Mouse (Mus musculus) heart, adult 2 months (tissue): ENCODE results near the gene Map2k6. TPM values are rescaled to one million over a fixed set of nuclear protein-coding genes. Genes with fewer than 3 reads are reported as not detected.
A peak's percentile ranks its signal among the peaks of the same experiment; 100 is the strongest.

Experiments
- DNase-seq, 2 experiments: peaks; one replicate each; pipeline ENCODE4 v3.0.0; 2021
- H3K27ac ChIP-seq: fragments of 200-600 bp; 2 replicates; pipeline ENCODE4 v1.8.1; 2022
- H3K27me3 ChIP-seq: fragments of 200-500 bp; 2 replicates; pipeline ENCODE4 v1.6.1; 2012; ENCODE audit warnings: mild to moderate bottlenecking, low read length, inconsistent platforms, mixed read lengths; ENCODE audit not compliant: control insufficient read depth, insufficient read depth
- H3K36me3 ChIP-seq: fragments of 200-500 bp; 2 replicates; pipeline ENCODE4 v1.6.1; 2012; ENCODE audit warnings: low read length, inconsistent platforms; ENCODE audit not compliant: control insufficient read depth, insufficient read depth
- H3K4me1 ChIP-seq: fragments of 200-500 bp; 2 replicates; pipeline ENCODE4 v1.6.1; 2011; ENCODE audit warnings: low read length; ENCODE audit not compliant: control insufficient read depth, insufficient read depth
- H3K4me3 ChIP-seq: fragments of 200-600 bp; 2 replicates; pipeline ENCODE4 v1.8.1; 2022
- H3K79me2 ChIP-seq: fragments of 200-500 bp; replicated peaks from 2 replicates; pipeline ENCODE4 v1.6.1; 2012; ENCODE audit warnings: mild to moderate bottlenecking, inconsistent platforms, low read length, moderate library complexity, mixed read lengths; ENCODE audit not compliant: control insufficient read depth, insufficient read depth
- H3K9ac ChIP-seq: fragments of 200-500 bp; 2 replicates; pipeline ENCODE4 v1.6.1; 2012; ENCODE audit warnings: low read depth, mild to moderate bottlenecking, control low read depth, inconsistent platforms, low read length, mixed read lengths
- CTCF ChIP-seq: fragments of 200-600 bp; IDR thresholded peaks from 2 replicates; pipeline ENCODE4 v1.8.1; 2022; ENCODE audit warnings: antibody characterized with exemption, mild to moderate bottlenecking, moderate library complexity
- EP300 ChIP-seq: fragments of 200-500 bp; IDR thresholded peaks from 2 replicates; pipeline ENCODE4 v1.6.1; 2011; ENCODE audit warnings: low read depth, low read length, control low read depth; ENCODE audit not compliant: insufficient read depth
- POLR2A ChIP-seq: fragments of 200-500 bp; IDR thresholded peaks from 2 replicates; pipeline ENCODE4 v1.6.1; 2011; ENCODE audit warnings: mild to moderate bottlenecking, low read depth, low read length, control low read depth; ENCODE audit not compliant: insufficient read depth
- WGBS: fragments of 180-500 bp; shearing (Covaris S2); methylation state at CpG from one replicate; pipeline ENCODE4 v1.1.7; 2018; 5-methylcytosine and 5-hydroxymethylcytosine counted together
- intact Hi-C: fragments of 180-260 bp; cut with DNase I; formaldehyde crosslinking; loops from one replicate; pipeline ENCODE4 v1.15.1; 2025
- polyA plus RNA-seq: library from polyadenylated mRNA; depleted of rRNA; stranded (reverse); fragments of >200 nt; gene quantifications from 2 replicates; pipeline ENCODE4 v1.2.3, GENCODE M21; 2012
- total RNA-seq, 2 experiments: library from RNA; stranded (reverse); gene quantifications; 2 replicates each; pipeline ENCODE4 v1.2.3; 2021

Map2k6 gene
- total and polyA plus RNA-seq, 3 experiments, result 3.8 to 4.1 (median 3.8) TPM

DNA sequence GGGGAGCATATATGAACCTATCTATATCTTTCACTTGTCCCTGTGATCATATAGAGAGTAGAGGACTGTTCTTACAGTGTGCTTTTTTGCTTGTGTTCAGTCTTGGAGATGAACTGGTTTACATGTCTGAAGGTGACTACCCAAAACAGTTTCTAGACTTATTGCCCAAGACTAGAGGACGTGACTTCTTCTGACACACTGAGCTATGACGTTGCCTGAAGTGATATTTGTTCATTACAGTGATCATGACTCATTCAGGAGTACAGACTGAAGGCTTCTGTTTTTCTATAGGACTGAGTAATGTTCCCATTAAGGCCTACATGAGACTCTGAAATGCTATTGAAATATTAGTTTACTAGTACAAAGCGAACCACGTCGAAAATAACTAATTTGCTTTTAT, 73.2 kb downstream of the Map2k6 start:
- Histone ChIP-seq H3K4me1 (no peaks in the 10 kb centered on the region; the same call in 1 of the 2 replicates), H3K27me3 (no peaks in the 10 kb centered on the region), H3K27ac (no peak overlapping the region), H3K36me3 (no peaks in the 10 kb centered on the region), H3K9ac (no peak overlapping the region), H3K4me3 (no peak overlapping the region), H3K79me2 (no peaks in the 10 kb centered on the region)
- TF ChIP-seq CTCF (no peak), EP300 (no peak), POLR2A (no peak)
- no peak for DNase-seq
- 79% methylated on average over 5 of the region's 5 CpGs for WGBS
- intact Hi-C loops, result no loop called here

DNA sequence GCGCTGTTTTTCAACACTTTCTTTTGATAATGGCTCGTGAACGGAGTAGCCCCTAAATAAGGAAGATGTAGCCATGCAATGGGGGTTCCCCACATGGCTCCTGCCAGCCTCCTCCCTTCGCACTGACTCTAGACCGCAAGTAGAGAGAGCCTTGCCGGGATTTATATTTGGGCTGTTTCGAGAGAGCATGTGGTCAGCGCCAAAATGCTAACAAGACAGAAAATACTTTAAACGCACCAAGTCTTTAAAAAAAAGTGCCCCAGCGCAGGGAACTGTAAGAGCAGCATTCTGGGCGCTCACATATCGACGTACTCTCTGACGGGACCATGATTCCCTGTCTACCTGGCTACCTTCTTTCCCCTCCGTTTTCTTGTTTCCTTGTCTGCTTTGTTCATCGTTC, 74.6 kb downstream of the Map2k6 start:
- no peak for DNase-seq
- TF ChIP-seq CTCF, result no peak
- TF ChIP-seq EP300, result no peak
- TF ChIP-seq POLR2A, result no peak
- 89% methylated on average over 16 of the region's 16 CpGs for WGBS
- no peaks in the 10 kb centered on the region for H3K36me3 ChIP-seq
- H3K4me1 ChIP-seq, result peaks cover 5% of the 10 kb centered on the region; the same call in 1 of the 2 replicates
- H3K4me3 ChIP-seq, result no peak overlapping the region
- intact Hi-C loops, result no loop called here
- no peak overlapping the region for H3K27ac ChIP-seq
- H3K9ac ChIP-seq, result no peak overlapping the region
- no peaks in the 10 kb centered on the region for H3K79me2 ChIP-seq
- H3K27me3 ChIP-seq, result no peaks in the 10 kb centered on the region

DNA sequence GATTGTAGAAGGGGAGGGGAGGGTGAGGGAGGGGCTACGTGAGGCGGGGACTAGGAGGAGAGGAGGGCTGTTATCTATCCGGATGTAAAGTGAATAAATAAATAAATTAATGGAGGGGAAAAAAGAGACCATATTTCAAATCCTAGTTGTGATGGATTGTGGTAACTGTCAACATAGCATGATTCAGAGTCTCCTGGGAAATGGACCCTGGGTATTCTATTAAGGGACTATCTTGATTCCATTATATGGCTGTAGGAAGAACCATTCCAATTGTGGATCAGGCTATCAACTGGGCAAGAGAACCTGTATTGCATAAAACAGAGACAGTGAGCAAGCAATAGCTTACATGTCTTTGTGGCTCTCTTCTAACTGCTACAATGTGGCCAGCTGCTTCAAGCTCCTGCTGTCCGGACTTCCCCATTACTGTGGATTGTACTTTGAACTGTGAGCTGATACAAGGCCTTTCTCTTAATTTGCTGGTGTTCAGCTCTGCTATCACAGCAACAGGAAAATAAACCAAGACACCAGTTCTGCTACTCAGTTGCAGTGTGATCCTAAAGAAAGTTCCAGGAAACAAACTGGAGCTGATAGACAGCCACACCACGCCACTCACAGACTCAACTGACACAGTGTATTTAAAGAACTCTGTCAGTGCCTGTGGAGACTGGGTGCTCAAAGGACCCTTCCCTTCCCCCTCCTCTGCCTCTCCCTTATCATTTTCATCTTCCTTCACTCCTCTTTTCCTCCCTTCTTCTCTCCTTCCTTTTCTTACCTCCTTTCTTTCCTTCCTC, 77.6 kb downstream of the Map2k6 start:
- WGBS, result 60% methylated on average over 5 of the region's 5 CpGs
- Histone ChIP-seq H3K4me3 (no peak overlapping the region), H3K36me3 (no peaks in the 10 kb centered on the region), H3K4me1 (peaks cover 5% of the 10 kb centered on the region; the same call in 1 of the 2 replicates), H3K9ac (no peak overlapping the region), H3K27me3 (no peaks in the 10 kb centered on the region), H3K79me2 (no peaks in the 10 kb centered on the region; the same call in 1 of the 2 replicates), H3K27ac (no peak overlapping the region)
- intact Hi-C loops, result no loop called here
- no peak for TF ChIP-seq POLR2A
- no peak for TF ChIP-seq EP300
- TF ChIP-seq CTCF, result no peak
- no peak for DNase-seq

DNA sequence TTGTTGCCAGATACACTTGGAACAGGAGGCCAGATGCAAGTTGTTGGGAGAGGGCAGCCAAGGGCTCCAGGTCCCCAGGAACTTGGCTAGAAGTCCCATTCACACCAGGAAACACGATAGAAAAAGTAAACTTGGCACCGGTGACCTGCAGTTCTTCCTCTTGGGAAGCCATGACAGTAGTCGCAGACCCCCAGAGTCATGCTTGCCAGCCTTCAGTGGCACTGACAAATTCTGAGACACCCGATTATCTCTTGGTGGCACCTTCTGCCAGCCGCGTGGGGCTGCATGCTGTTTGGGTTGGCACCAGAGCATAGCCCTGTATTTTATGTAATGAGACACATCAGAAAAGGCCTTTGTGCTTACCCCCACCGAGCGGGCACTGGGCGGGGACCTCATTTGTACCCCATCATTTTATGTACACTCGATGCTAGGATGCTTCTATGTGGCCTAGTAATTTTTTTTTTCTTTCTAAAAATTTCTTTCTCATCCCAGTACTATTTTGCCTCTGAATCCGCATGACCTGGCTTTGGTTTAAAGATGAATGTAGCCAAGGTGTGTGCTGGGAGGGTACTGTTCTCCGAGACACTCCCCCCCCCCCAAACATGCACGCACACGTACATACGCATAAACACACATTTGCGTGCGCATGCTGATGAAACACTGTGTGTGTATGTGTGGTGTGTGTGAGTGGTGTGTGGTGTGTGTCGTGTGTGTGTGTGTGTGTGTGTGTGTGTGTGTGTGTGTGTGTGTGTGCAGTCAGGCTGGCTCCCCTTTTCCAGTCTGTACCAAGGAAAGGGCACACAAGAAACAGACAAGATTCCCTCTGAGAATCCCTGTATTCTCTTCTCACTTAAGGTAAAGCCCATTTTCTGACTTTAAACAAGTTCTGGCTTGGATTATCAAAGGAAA, 79.3 kb downstream of the Map2k6 start:
- intact Hi-C loops, result no loop called here
- no peak overlapping the region for H3K27ac ChIP-seq

DNA sequence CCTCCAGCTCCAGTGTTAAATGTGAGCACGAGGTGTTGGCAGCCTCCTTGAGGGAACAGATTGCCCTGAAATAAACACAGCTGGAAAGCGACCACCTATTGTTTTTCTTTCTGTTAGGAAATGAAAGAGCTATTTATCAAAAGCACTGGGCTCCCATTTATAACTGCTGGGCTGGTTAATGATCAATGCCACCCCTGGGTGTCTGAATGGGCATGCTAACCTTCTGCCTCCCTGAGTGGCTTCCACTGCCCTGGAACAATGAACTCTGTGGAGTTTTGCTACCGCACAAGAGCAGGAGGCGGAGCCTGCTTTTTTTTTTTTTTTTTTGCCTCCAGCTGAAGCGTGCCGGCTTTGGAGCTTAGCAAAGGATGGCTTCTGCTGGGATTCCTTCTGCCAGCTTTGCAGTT, 80.1 kb downstream of the Map2k6 start:
- Histone ChIP-seq H3K4me1 (peaks cover 5% of the 10 kb centered on the region; the same call in 1 of the 2 replicates), H3K27me3 (no peaks in the 10 kb centered on the region), H3K4me3 (peak overlapping the region; percentile 23; the same call in 1 of the 2 replicates), H3K9ac (no peak overlapping the region), H3K79me2 (no peaks in the 10 kb centered on the region; the same call in 1 of the 2 replicates), H3K27ac (no peak overlapping the region), H3K36me3 (no peaks in the 10 kb centered on the region)
- intact Hi-C loops, result no loop called here
- whole genome bisulfite sequencing, result 3% methylated on average over 6 of the region's 6 CpGs
- peak in 1 of 2 experiments; percentile 25 for DNase-seq
- TF ChIP-seq EP300 (no peak), CTCF (no peak), POLR2A (no peak)

More for the DNA sequence above, 79.3 kb downstream of the Map2k6 start:
- H3K79me2 ChIP-seq, result no peaks in the 10 kb centered on the region; the same call in 1 of the 2 replicates
- DNase-seq, result no peak
- H3K9ac ChIP-seq, result no peak overlapping the region
- peaks cover 5% of the 10 kb centered on the region; the same call in 1 of the 2 replicates for H3K4me1 ChIP-seq
- TF ChIP-seq EP300, result no peak
- TF ChIP-seq POLR2A, result no peak
- TF ChIP-seq CTCF, result no peak
- H3K4me3 ChIP-seq, result no peak overlapping the region
- H3K27me3 ChIP-seq, result no peaks in the 10 kb centered on the region
- H3K36me3 ChIP-seq, result no peaks in the 10 kb centered on the region
- 65% methylated on average over 18 of the region's 18 CpGs for WGBS
